Mouse (Mus musculus) T-helper 2 cell (primary cell): Measurements from ENCODE around the gene Scin.
"Not testable (repeated sequence)": the region's sequence is repeated elsewhere in the genome, so short reads cannot be mapped to it uniquely, and the experiment has no call there.

Experiments used
- in situ Hi-C: fragments of 300-600 bp; cut with MboI, MseI; formaldehyde crosslinking; loops from one replicate; pipeline ENCODE4 v1.15.1; 2025; ENCODE audit warnings: high pct_unique_total_duplicates

The Scin gene

DNA sequence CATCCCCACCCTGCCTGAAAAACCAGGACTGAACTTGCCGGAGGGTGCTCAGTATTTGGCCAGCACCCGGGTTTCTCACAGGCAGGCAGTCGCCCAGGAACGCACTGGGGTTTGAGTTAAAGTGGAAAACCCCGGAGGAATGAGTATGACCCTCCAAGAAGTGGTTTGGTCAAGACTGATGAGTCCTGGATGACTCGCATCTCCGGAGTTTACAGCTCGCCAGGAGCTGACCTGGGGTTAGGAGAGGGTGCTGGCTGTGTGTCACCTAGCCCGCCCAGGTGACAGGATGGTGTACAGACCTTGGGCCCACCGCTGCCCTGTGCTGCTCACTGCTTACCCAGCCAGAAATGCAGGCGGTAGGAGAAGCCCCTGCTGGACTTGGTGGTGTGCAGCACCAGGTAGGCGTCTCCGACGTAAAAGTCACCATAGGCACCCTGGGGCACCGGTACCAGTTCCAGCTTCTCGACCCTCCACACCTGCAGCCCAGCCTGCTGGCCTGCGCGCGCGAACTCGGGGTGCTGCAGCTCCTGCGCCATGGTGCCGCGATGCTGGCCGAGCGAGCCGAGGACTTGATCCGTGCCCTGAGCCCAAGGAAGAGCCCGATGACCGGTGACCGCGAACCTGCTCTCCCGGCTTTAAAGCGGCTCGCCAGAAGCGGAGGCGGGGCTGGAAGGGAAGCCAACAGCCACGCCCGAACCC, at the start of gene Scin:
Gene Scin (minus strand): TSS at position 656 of the 699 bp plus-strand sequence.
- in situ Hi-C loops = no loop called here

DNA sequence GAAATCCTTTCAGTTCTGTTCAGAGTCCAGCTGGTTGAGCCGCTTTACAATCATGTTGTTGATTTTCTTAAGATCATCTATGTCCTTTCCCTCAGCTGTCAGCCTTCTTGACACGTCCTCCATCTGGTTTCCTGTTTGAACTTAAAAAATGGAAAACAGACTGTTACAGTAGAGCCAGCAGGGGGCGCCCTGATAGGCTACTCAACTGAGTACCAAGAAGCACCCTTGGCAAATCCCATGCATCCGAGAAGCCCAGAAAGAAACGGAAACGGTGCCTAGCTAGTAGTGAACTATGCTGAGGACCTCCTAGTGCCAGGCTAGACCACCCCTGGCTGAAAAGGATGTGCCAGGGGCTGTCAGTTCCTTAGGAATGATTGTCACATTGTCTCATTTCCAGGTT, 43.1 kb upstream of the Scin start:
- in situ Hi-C loops = no loop called here

DNA sequence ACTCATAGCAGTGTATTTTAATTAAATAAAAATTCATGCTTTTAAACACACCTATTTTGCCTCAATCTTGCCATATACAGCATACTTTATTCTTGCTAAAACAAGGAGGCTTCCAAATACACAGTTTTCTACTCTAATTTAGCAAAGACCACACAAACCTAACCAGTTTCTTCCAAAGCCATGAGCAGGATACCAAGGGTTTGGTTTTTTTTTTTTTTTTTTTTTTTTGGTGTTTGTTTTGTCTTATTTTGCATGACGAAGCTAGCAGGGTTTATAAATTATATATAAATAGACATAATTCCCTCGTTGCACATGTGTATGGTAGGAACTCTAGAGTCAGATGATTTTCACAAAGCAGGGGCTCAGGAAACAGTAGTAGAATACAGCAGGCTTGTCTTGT, 42.1 kb upstream of the Scin start:
- in situ Hi-C loops = no loop called here

DNA sequence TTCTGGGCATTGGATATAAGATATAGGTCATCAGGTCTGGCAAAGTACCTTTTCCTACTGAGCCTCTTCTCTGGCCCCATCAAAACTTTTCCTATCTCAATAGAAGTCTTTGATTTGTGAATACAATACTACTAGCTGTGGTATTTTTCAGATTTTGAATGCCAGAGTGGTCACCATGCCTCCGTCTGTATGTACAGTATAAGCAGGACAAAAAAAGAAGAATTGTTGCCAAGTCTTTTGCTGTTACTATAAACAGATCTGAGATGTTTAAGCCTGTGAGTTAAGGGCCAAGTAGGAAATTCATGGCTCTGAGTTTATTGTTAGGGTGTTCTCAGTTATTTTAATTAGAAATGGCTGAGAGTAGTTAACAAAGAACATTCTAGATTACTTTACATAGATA, 41.1 kb upstream of the Scin start:
- in situ Hi-C loops = not testable (repeated sequence)

DNA sequence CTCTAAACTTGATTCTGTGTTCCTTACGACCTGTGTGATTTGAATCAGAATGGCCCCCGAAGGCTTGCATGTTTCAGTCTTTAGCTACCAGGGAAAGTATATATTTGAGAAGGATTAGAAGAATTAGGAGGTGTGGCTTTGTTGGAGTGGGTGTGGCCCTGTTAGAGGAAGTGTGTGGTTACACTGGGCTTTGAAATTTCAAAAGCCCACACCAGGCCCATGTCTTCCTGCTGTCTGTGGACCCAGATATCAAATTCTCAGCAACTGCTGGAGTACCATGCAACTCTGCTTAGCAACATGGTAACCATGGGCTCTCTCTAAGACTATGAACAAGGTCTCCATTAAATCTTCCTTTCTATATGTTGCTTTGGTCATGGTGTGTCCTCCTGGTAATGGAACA, 37.6 kb upstream of the Scin start:
- in situ Hi-C loops = no loop called here

DNA sequence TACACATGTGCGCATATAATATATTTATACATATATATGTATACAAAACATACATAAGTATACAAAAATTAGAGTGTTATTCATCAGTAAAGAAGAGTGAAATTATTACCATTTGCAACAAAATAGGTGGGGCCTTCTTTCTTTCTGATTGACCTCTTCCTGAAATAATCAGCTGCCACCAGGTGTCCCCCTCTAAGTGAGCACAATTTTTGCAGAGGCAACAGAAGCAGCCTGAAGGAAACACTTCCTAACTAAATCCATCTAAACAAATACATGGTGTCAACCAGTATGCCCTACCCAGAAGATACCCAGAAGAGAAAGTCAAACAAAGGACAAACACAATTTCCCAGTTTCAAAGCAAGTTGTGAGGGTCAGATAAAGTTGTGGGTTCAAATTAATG, 35.6 kb upstream of the Scin start:
- in situ Hi-C loops = no loop called here

DNA sequence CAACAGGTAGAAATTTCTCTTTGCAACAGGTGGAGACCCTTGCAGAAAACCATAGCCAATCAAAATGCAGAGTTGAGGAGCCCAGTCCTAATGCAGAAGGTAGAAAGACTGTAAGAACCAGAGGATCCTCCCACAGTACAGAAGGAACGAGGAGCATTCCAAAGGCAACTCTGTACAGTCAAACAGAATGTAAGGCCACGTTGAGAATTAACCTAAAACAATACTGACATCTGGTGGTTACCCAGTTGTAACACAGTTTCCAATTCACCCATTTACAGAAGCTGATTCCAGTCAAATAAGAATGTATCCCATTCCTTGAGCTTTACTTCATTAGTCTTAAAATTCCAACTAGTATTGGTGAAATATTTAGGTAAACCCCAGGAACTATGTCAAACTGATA, 30.6 kb upstream of the Scin start:
- in situ Hi-C loops = loop anchor here (5.0 kb wide), 1 partner anchor 87 kb away; no protein-coding TSS in a partner anchor

DNA sequence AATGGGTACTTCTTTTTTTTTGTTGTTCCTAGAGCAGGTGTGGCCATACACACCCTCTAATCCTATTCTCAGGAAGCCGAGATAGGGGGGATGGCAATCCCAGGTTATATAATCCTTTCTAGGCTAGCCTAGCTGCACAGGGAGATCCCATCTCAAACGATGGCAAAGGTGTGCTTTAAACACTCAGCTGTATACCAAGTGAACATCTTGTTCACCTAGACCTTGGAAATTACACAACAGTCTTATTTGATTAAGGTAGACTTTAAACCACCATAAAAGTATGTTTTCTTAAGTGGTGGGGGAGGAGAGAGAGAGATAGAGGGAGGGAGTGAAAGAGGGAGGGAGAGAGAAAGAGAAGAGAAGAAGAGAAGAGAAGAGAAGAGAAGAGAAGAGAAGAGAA, 26.7 kb upstream of the Scin start:
- in situ Hi-C loops = loop anchor here (5.0 kb wide), 1 partner anchor 83 kb away; no protein-coding TSS in a partner anchor

DNA sequence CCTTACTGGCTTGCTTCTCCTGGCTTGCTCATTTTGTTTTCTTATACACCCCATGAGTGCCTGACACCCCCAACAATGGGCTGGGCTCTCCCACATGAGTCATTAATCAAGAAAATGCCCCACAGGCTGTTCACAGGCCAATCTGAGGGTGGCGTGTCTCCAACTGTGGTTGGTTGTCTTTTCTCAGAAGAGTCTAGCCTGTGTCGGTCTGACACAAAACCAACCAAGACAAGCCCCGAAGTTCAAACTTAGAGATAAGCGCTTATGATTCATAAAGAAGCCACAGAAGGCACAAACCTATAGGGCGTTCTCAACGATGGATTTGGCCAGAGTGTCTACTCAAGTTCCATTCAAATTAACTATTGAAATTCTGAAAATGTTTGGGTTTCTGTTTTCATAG, 20.2 kb upstream of the Scin start:
- in situ Hi-C loops = loop anchor here (5.0 kb wide), 1 partner anchor 632 kb away; no protein-coding TSS in a partner anchor

DNA sequence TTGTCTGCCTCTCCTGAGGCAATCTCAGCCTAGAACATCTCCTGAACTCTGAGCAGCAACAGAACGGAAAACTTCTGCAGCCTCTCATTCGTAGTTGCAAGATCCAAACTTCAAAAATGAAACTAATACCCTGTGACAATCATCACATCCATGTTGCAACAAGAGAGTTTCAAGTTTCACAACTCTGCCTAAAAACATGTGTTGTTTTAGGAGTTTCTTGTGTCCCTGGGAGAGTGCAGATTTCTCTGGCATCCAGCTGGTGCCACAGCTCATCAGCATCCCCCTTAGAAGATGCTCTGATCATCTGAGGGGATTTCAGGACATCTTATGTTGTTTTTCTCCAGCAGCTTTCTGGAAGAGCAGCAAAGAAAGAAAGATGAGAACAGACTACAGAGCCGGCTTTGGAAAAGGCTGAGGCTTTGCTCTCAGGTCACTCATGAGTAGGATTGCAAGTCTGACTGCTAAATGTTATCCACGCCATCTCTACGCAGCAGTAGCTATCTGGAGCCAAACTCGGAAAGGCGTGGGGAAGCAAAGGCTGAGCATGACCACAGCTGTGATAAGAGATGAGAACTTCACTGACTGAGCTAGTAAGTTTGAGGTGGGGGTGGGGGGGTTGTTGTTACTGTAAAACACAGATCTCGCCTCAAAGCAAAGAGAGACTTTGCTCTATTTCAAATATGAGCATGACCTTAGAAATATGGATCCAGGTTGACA, 18.5 kb upstream of the Scin start:
- in situ Hi-C loops = loop anchor here (5.0 kb wide), 1 partner anchor 630 kb away; no protein-coding TSS in a partner anchor

DNA sequence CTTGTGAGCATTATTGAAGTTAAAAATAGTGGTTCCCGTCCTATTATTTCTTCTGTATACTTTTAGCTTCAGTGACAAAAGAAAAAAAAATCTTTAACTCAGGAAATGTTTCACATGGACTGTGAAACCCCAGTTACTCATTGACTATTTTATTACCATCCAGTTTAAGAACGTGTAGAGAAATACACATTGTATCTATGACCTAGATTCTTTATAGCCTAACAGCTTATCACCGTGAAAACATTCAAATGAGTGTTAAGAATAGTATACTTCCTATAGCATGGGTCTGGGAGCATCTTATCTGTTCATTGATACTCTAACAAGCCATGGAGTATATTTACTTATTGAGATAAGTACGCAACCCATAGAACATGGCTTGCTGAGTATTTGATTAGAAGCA, 13.3 kb upstream of the Scin start:
- in situ Hi-C loops = no loop called here

DNA sequence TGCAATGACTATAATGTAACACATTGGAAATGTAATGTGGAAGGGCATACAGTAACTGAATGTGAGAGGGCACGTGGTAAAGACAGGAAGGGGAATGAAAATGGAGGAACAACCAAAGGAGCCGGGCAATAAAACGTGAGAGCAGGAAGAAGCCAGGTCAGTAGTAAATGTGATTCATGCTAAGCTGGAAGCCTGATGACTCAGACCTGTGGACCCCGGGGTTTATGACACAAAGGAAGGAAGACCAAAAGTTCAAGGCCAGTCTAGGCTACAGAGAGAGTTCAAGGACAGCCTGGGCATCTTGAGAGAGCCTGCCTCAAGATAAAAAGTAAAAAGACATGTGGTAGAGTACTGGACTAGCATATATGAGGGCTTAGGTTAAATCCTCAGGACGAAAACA, 12.5 kb upstream of the Scin start:
- in situ Hi-C loops = no loop called here

DNA sequence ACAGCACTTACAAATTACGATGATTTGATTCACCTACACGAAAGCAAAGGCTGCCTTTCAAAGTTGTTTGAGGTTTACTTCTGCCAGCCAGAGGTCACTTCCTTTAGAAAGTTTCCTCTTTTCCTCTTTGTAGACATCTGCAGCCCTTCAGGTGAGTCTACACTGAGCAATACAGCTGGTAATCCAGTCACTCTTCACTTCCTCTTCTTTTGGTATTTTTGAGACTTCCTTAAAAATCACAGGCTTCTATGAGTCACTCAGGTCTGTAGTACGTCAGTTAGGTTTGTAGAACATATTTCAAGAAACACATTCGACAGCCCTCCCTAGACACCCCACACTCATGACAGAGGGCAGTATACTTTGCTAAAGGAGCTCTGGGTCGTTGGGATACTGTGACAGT, 6.7 kb upstream of the Scin start:
- in situ Hi-C loops = no loop called here

DNA sequence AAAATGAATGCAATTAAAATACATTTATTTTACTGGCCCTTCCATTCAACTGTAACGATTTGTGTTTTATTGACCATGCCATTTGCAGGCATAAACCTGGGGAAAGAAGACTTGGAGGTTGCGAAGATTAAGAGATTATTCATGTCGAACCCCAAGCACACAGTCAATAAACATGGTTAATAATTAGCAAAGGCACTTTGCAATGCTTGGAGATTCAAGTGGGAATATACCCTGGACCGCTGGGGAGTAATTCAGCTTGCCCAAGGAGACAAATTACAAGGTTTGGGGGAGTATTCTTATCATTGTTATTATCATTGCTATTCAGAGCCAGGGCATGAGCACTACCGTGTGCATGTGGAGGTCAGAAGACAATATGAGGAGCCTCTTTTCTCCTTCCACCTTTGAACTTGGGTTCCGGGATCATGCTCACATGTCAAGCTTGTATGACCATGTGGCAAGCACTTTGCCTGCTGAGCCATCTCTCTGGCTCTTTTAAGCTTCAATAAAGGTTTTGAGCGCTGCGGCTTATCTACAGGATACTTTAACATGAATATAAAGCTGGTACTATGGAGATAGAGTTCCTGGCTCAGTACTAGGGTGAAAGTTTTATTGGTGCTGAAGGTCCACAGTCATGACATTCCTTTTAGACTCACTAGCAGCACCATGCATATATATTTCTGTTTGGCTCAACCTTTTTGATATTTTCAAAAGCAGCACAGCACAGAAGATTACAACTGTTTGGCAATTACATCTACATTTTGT, 5.6 kb upstream of the Scin start:
- in situ Hi-C loops = no loop called here

DNA sequence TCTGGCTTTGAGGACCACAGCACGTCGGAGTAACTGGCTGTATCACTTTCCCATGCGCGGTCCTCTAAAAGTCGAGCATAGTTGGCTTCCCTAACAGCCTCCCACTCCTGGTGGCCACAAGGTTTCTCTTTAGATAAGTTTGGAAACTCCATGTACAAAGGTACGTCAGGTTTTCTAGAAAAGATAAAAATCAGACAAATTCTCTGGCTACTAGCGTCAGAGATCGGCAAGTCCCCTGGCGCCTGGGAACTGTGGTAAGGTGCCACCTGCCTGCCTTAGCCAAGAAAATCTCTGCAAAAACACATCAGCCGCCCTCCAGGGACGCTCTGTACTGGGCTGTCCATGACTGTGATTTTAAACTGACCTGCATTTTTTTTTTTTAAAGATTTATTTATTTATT, 501 bp upstream of the Scin start:
- in situ Hi-C loops = no loop called here

DNA sequence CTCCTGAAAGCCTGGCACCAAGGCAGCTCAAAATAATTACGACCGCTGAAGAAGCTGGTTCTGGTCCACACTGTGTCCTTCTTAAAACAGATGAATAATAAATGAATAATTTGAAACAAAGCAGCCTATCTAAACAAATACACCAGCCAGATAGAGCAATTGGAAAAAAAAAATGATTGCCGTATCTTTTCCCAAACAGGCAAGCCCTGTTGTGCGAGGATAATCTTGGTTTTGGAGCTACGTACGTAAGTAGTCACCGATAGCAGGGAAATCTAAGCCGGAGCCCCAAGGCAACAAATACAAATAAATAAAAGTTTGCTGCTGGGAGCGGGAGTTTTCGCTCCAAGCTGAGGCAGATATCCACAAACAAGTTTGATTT, 845 bp downstream of the Scin start:
- in situ Hi-C loops = no loop called here

DNA sequence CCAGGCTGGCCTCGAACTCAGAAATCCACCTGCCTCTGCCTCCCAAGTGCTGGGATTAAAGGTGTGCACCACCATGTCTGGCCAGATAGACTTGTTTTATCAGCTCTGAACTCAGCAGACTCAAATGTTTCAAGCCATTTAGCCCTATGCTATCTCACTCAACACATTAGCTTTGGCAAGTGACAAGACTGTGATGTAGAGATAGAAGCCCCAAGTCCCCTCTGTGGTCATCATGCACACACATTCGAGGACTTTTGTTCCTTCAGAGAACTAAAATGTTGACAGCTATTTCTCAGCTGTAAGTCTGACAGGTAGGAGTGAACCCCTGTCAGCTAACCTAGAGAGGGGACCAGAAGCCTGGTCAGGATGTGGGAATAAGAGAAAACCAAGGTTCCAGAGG, 15.2 kb downstream of the Scin start:
- in situ Hi-C loops = no loop called here

DNA sequence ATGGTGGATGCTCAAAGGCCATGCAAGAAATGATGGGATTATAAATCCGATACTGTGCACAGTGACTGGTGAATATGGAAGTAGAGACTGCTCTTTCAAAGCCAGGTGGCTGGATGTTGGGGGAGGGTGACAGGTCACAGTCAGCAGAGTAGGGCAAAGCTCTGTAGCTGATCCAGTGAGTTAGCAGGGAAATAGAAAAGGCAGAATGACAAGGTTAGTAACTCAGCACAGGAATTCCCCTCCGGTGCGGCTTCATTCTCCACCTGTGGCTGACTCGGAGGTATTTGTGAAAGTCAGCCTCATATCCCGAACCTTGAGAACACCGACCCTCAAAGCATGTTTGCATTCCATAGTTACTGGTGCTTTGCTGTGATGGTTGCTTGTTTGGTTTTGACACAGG, 17.0 kb downstream of the Scin start:
- in situ Hi-C loops = no loop called here

DNA sequence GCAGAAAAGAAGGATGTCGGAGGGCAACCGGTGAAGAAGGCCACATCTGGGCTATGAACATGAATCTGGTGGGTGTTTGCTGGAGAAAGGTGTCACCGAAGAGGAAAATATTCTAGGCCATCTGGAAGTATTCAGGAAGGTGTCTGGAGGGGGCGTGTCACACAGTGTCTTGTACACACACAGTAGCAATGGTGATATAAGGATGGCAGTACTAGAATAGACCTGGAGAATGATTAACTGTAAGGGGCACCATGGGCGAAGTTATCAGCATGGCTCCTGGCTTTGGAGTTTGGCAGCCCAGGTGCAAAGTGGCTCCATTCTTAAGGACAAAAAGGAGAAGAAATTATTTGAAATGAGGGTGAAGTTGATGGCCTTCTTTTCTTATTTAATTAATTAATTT, 17.8 kb downstream of the Scin start:
- in situ Hi-C loops = no loop called here

DNA sequence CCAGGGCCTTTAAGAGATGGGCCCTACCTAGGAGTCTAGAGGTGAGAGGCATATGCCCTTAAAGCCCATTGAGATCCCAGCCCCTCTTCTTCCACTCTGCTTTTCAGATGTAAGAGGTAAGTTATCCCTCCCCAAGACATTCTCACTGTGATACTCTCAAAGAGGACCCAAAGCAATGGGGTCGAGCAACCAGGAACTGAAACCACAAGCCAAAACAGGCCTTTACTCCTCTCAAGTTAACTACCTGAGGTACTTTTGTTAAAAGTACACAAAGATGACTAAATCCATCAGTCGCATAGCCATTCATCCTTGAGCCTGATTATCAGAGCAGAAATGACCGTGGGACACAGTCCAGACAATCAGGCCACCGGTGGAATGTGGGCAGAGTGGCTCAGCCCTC, 19.1 kb downstream of the Scin start:
- in situ Hi-C loops = no loop called here

DNA sequence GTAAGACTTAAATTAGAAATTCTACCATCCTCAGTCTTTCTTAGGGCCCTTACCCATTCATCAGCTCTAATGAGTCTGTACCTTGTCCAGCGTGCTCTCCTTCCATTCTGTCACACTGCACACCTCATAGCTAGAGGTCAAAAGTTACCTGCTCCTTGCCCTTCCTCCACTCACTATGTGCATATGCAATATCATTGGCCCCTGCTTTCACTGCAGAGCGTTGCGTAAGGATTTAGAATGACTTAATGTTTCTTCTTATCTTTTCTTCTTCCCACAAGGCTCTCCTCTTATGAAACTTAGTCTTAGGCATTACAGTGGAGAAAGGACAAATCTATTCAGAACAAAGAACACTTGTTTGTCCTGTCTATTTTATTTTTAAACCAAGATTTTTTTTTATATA, 20.0 kb downstream of the Scin start:
- in situ Hi-C loops = no loop called here

DNA sequence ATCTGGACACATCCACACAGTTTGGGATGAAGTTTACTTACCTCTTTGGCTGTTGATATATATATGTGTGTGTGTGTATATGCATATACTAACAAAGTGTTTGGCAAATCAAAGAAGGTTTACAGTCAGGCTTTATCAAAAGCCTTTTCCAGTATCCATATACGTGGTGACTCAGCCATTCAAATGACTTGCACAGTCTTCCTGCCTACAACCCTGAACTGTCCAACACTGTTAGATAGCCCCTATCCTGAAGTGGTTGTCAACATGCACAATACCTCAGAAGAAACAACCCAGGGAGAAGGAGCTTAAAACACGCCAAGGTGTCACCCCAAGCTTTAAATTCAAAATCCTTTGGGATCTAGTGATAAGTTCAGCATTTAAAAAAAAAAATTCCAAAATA, 20.4 kb downstream of the Scin start:
- in situ Hi-C loops = no loop called here

DNA sequence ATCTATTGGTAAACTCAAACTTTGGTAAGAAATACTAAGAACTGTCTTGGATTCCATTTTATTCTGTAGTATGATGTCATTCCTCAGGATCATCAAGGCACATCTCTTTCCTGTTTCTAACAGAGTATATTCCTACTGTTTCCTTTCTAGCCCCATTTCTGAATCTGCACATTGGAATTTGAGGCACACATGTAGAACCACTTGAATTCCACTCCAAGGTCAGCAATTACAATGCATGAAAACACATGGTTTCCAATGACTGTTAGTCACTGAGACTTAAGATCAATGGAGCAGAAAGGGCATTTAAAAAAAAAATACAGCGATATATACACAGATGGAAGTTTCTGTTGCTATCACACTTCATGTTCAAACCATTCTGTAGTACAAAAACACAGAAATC, 24.8 kb downstream of the Scin start:
- in situ Hi-C loops = no loop called here
